Mouse (Mus musculus) spleen, adult 2 months (tissue): ENCODE measurements around the gene Arid1b.

Experiments used
- CTCF ChIP-seq: fragments of 200-500 bp; IDR thresholded peaks from 2 replicates; pipeline ENCODE4 v1.5.1; 2011; ENCODE audit warnings: mild to moderate bottlenecking, inconsistent platforms; ENCODE audit not compliant: insufficient read depth, insufficient read length, insufficient replicate concordance; ENCODE audit errors: extremely low read depth
- POLR2A ChIP-seq: fragments of 200-500 bp; IDR thresholded peaks from 2 replicates; pipeline ENCODE4 v1.6.1; 2011; ENCODE audit warnings: low read depth, low read length, inconsistent platforms

DNA sequence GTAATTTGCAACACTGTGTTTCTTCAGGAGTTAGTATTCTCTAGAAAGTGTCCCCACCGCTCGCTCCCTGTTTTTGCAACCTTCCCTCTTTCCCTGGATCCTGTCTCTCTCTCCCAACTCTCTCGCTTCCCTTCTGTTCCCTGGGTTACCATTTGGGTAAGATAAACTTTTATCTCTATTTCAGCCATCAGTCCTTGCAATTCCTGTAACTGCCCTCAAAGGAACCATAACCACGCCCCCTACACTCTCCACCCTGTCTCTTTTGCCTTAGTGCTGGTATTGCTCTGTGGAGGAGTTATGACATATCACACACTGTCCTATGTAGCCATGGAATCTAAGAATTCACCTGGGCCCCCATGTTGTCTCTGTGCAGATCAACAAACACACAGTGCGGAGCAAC, 11.3 kb upstream of the Arid1b start:
- TF ChIP-seq POLR2A (no peak), CTCF (no peak)
